Mouse (Mus musculus) thymus, adult 2 months (tissue): ENCODE results near the gene Wdr5.

Source experiments
- CTCF ChIP-seq: fragments of 200-500 bp; IDR thresholded peaks from 2 replicates; pipeline ENCODE4 v1.5.1; 2012; ENCODE audit warnings: mild to moderate bottlenecking, control low read depth, low read length, moderate library complexity, borderline replicate concordance; ENCODE audit not compliant: control insufficient read depth, poor library complexity, insufficient read depth; ENCODE audit errors: extremely low read depth
- POLR2A ChIP-seq: fragments of 200-500 bp; IDR thresholded peaks from 2 replicates; pipeline ENCODE4 v1.6.1; 2012; ENCODE audit warnings: mild to moderate bottlenecking, low read length, control low read depth, moderate library complexity; ENCODE audit not compliant: control insufficient read depth, poor library complexity, insufficient read depth; ENCODE audit errors: extremely low read depth

- TF ChIP-seq POLR2A (no peak), CTCF (no peak)
Measured at GRCm38 (mm10) chr2:27554308-27554707, 39.4 kb downstream of the Wdr5 start.
